Mouse (Mus musculus) ovary, postnatal 14 days (tissue): Measurements from ENCODE around the gene Pde4d.

Source experiments
- DNase-seq: peaks from one replicate; pipeline ENCODE4 v3.0.0; 2022; ENCODE audit warnings: low spot score

The Pde4d gene

DNA sequence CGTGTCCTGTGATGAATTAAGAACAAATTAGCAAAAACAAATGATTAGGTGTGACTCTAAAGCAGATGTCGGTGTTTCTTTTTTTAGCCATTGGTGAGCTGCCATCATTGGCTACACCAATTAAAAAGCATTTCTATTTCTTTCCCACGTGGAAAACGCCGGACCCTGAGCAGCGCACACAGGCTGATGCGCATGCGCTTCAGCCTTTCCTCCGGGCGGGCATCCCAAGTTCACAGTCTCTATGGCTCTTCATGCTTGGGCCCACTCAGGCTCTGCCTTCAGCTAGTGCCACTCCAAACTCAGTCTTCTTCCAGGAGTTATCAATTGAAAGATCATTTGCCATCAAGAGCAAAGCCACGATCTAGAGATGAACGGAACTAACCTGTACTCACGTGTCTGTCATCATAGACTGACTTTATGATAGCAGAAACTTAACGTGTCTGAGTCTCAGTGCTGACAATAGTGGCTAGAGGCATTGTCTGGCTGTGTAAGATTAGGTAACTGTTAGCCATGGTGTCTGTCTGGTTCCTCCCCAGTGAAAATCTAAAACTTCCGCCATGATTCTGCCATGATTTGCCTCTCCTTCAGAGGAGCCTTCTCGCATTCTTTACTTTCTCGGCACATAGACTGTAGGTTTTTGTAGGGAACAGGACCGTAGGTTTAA, 1175.8 kb downstream of the Pde4d start:
- DNase-seq = no peak

DNA sequence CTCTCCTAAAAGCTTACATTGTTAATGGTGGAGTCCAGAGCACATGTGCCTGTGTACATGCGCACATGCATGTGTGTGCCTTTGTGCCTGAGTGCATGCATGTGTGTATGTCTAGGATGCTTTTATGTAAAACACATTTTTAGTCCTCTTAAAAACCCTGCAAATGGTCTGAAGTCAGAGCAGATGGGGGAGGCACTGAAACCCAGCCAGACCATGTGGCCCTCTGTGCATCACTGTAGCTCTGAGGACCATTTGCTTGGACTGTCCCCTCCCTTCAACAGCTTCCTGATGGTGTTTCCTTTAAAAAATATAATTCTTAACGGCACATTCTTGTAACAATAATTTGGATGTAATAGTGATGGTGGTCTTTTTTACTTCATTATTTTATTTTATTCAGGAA, 1177.5 kb downstream of the Pde4d start:
- no peak for DNase-seq

DNA sequence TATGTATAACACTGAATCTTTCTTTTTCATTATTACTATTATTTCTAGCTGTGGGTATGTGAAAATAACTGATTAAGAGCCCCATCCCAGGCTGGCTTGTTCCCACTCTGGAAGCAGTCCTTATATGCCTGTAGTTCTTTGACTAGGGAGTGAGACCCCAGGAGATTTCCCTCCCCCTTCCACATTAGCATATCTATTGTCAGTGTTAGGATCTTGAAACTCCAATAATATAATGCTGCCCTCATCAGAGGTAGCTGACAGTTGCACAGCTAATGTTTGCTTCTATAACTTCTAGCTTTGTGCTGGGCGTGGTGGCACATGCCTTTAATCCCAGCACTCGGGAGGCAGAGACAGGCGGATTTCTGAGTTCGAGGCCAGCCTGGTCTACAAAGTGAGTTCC, 1178.9 kb downstream of the Pde4d start:
- no peak for DNase-seq

DNA sequence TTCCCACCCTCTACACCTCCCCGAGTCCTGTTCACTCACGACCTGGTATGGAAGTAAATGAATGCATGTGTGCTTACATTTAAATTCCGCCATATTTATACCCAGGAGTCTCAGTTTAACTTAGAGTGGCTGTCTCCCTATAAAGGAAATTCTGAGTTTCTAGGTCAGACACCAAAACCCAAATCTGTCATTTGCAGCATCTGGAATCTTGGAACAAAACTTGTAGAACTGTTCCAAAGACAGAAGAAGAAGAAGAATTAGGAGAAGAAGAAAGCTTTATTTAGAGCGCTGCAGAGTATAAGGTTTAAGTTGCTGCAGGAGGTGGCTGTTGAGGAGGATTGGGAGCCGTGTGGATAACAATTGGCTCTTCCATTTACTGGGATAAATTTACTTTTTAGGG, 1179.5 kb downstream of the Pde4d start:
- no peak for DNase-seq

DNA sequence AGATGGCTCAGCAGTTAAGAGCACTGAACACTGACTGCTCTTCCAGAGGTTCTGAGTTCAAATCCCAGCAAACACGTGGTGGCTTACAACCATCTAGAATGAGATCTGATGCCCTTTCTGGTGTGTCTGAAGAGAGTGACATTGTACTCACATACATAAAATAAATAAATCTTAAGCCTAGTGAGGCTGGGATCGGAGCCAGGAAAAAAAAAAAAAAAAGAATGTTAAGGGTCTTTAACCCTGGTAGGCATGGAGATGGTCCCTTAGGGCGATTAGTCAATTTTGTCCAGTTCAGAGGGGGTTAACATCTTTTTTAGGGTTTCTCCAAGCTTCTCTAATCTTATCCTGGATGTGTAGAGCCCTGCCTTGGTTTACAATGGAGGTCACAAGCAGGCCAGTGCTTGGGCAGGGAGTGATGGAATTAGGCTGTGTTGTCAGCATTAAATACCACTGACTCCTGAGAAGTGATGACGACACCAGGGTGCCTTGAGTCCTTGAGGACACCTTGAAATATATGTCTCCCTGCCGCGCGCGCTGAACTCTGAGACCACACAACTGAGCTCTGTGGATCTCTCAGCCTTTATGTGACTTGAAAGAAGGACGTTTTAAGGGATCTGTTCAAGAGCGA, 1181.8 kb downstream of the Pde4d start:
- DNase-seq = no peak

DNA sequence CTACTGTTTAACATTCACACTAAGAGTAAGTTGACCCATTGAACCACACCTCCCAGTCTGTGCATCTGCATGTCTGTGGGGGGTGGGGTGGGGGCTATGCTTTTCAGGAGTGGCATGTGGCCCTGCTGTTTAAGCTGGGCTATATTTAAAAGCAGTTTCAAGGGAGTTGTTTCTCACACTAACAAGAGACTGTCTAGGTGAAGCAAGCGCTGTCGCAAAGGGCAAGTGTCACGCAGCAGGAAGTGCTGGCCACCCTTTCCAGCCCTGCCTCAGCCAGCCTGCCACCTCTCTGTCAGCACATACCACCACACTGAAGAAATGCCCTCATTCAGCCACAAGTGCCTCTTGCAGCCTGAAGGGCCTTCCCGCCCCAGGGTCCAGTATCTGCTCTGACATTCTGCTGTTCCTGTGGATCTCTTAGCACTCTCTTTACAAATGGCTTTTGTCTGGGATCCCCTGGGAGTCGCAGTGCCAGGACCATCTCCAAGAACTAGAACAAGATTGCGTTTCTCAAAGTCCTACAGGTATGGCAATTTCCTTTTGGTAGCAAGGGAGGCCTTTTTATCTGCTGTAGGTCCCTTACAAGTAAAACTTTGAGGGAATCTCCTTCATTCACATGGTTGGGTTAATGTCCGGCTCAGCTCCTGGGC, 1182.8 kb downstream of the Pde4d start:
- no peak for DNase-seq

DNA sequence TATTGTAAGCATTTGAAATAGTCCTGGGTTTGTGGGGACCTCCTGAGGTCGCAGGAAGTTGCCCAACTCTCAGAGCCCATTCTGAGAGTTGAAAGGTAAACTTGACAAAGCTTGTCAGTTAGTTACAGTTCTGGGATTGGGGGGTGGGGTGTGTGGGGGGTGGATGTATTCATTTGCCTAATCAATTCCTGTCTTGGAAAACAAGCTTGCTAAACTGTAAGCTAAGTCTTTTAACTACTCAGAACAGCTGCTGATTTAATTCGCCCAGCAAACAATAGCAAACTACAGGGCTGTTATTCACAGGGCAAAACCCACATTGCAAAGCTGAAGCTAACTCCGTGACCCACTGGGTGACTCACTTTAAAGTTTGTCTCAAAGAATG, 1183.3 kb downstream of the Pde4d start:
- no peak for DNase-seq

DNA sequence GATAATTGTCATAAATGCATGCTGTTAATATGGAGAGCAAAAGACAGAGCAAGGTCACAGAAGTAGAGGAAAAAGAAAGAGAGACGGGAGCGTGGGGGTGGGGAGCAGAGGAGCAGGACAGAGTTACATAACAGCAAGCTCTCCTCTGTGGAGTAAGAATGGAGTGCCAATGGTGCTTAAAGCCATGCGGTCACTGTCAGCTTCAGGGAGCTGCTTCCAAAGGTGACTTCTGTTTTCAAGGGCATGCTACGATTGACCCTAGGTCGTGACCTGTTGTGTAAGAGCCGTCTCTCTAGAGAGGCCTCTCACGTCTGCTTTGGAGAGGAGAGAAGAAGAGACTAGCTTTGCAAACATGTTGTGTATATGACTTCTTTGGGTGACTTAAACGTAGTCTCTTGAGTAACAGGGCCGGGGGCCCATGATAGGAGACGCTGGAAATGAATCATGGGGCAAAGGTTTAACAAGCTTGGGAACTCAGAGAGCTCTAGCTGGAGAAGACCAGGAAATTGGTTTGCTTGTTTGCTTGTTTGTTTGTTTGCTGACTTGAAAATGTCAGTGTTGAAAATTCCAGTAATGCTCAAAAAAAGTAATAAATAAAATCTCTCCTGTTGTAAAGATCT, 1186.3 kb downstream of the Pde4d start:
- no peak for DNase-seq

DNA sequence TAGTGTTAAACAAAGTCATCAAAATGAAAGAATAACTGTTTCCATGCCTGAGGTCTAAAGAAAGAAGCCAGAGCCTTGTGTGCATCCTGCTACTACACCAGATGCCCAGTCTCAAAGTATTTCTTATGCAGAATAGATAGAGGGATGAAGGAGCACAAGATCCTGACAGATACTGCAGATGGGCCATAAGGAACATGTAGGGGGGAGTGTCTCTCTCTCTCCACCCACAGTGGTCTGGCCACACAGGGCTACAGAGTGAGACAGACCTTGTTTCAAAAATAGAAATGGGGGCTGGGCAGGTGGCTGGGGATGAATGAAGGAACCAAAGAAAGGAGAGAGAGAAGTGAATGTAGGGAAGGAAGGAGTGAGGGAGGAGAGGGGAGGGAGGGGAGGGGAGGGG, 1188.5 kb downstream of the Pde4d start:
- no peak for DNase-seq

DNA sequence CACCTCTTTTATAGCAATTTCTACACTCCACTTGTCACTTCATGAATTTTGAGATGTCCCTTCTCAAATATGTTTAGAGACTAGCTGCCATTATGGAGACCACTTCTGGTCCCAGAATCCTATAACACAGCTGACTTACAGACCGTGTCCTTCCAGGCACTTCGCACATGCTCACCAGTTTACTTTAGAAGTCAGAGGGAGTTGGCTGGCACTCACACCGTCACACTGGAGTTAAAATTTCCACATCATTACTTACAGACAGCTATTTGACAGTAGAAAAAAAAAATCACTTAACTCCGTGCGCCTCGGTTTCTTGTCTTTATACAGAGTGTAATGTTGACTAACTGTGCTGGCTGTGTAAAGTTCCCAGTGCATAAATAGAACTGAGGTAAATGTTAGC, 1189.5 kb downstream of the Pde4d start:
- DNase-seq = no peak

DNA sequence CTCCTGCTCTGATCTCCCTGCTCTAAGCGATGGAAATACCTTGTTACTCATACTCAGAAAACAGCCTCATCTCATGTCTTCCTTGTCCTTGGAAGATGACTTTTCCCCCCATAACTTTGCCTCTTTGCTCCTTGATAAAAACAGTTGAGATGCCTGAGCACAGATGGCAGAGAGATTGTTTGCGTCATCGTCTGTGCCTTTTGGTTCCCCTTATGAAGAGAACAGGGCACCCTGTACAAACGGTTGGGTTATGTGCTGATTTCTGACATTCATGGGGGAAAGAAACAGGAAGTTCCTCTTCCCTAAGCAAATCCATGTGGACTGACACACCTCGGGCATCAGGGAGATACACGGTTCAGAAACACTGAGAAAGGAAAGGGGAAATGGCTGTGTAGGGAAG, 1191.8 kb downstream of the Pde4d start:
- DNase-seq = no peak

DNA sequence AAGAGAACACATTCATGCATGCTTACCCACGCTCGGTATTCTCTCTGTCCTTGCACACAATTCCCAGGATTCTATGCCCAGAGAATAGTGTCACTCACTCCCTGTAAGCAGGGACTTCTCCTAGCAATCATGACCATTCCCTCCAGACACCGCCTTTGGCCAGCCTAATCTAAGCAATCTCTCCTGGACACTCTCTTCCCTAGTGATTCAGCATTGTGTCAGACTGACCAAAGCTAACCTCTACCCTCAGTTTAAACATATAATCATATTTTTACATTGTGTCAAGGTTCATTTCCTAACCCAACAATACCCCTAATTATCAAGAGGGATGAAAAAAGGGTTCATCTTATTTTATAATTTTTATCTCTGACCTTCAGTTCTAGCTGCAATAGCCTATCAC, 1193.7 kb downstream of the Pde4d start:
- no peak for DNase-seq

DNA sequence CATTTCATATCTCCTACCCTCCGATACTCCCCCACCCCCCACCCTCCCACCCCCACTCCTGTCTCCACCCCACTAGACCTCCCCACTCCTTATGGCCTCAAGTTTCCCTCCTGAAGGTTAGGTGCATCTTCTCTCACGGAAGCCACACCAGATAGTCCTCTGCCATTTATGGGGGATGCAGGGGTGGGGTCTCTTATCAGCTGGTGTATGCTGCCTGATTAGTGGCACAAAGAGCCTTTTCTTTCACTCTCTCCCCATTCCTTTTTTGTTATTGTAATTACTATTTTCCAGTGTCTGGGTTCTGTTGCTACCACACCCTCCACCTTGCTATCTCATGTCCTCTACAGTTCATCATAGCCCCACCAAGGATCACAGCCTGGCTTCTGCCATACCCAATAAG, 1194.3 kb downstream of the Pde4d start:
- DNase-seq = no peak

DNA sequence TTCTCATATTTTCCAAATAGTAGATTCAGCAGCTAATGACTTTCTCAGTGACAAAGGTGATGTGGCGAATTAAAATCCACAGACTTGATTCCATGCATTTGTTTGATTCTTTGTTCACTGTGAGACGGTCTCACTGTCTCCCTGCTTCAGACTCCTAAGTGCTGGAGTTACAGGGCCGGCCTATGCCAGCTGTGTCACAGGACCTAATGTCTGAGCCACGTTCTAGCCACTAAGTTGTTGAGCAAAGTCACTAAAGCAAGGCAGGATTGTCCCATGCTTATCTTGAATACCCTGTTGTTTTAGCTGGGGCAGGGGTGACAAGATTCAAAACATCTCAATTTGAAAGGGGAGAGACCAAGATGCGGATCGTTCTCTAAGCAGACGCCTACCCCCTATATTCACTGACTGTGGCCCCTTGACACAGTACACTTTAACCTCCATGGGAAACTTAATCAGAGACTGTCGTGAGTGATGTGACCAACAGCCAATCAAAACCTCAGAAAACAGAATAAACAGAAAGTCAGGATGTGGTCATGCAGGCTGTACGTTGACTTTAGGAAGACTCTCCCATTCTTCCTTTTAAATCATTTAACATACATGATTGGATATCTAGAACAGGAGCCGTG, 1195.6 kb downstream of the Pde4d start:
- no peak for DNase-seq

DNA sequence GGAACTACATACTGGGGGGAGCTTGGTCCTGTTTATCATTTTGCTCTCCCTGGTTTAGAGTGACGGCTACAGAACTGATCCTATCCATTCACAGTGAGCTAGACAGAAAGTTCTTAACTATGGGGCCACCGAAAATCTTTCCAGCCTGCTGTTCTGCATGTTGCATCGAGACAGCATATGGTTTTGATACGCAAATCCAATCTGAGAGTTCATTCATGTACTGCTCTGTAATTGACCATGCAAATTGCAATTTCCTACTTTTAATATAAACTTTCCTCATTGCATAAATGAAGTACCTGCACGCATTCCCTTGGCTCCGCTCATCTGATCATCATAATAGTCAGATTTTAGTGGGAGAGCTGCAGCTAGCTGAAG, 1196.1 kb downstream of the Pde4d start:
- no peak for DNase-seq

DNA sequence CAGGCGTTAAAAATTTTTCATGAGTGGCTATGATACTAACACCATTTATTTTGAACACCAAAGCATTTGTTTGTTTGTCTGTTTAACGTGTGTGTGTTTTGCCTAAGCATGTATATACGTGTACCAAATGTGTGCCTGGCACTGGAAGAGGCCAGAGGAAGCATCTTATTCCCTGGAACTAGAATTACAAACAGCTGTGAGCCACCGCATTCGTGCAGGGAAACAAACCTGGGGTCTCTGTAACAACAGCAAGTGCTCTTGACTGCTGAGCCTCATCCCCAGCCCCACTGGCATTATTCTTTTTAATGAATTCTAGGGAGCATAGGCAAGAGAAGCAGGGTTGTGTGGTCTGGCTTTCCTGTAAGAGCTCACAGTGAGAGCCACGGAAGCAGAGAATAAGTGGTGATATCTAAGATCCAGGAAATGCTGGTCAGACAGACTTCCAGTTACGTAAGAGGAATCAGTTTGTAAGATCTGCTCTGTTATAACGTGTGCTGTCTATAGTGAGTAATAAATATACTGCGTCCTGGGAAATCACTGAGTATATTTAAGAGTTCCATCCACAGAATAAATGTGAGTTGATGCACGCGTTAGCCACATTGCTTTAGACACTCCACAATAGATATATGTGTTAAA, 1197.0 kb downstream of the Pde4d start:
- no peak for DNase-seq

DNA sequence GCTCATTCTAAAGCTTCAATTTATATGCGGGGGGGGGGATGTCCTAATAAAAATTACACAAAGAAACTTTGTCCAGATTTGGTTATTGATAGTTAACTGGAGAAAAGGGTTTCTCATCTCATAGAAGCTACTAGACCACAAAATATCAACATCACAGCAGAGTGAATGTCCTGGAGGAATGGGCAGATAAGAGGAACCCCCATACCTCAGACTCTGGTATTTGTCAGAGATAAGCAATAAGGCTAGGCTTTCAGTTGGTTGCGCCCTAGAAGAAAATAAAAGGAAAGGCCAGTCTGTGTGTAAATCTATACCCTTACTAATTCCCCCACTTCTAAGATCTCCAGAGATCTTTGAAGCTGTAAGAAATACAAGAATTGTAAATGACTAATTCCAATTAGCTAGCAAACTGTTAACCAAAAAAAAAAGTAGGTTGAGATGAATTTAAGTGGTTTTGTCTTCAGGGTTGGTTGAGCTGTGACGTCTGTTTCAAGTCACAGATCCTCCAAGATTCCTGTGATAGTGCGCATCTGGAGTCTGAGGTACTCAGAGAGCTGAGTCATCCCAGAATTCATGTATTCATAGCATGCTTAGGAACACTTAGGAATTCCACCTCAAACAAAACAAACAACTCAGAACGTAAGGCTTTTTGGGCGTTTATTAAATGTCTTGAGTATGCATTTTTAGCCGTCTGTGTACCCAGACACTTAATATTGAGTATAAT, 1197.9 kb downstream of the Pde4d start:
- DNase-seq = no peak

DNA sequence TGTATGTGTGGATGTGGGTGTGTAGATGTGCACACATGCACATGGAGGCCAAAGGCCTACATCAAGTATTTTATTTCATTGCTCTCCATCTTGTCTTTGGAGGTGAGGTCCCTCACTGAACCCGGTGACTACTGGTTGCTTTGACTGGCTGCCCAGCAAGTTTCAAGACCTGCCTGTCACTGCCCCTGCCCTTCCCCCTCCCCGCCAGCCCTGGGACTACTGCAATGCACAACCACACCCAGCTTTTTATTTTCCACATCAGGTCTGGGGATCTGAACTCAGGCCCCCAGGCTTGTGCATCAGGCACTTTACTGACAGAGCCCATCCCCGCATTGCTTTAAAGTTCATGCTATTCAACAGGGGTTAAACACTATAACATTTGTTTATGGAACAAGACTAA, 1198.6 kb downstream of the Pde4d start:
- no peak for DNase-seq

DNA sequence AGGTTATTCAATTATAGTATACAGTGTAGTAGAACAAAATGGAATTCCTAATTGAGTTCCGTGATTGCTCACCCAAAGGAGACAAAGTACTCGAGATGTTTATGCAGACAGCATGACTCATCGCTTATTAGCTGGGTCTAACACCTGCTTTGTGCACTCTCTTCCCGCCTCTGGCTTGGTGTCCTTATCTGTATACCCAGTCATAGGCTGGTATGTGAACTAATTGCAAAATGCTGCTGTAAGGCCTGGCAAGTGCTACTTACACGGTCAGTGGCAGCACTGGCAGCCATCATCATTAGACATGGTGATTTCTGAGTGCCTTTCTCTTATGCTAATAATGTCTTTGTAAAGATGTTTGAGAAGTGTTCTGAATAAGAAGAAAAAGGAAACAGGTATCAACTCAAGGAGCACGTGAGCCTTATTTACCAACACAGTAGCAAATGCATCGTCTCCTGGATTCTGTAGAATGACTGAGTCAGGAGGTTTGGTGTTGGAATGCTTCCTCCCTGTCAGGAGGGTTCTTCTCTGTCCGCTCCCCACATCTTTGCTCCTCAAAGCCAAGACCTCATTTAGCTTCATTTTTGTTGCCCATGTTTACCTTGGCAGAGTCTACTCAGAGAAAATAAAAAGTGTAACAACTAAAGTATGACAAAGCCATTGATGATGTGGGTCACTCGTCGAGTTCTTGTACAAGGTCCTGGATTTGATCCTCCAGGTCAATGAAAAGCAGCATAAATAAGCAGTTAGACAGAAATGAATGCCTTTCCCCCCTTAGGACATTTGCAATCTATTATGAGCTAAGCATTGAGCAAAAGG, 1202.2 kb downstream of the Pde4d start:
- DNase-seq = no peak

DNA sequence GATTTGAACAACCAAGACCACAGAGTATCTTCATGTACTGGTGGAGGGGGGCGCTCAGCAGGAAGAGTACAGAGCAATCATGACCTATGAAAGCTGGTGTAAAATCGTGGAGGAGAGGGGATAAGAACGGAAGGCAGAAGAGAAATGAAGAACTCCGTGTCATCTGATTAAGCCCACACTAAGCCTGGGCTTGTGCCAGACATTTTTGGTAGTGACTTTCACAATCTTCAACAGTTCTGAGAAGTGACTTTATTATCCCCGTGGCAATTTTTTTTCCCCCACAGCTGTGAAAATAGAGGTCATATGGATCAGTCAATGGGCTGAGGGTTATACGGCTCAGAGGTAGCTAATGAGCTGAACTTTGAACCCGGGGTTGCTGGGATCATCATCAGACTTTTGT, 1202.9 kb downstream of the Pde4d start:
- DNase-seq = no peak

DNA sequence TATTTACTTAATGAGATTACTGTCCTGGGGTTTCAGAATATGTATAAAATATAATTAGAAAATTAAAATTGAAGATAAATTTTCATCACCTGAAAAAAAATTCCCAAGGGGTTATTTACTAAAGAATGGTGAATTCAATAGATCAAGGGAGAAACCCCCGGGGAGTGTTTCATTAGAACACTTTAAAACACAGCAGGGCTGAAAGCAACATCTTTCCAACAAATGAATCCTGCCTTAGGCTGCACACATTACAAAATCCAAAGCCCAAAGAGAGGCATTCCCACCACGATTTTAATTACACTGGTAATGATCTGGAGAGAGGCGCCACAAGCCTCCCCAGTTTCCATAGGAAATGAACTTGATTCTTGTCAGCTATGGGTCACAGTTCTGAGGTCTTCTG, 1205.6 kb downstream of the Pde4d start:
- DNase-seq = no peak
